Mouse (Mus musculus): ENCODE data around the gene Ptchd1.

Gene Ptchd1

GRCm38 (mm10) chrX:155623701-155624281, at the start of gene Ptchd1:
Gene Ptchd1 (minus strand): TSS chrX:155623814.
- in situ Hi-C loops (cut with MboI; ENCODE audit: unreplicated experiment in 2 of 2) = loop anchor here in 1 of 2 experiments (25.0 kb wide), 1 partner anchor 236 kb away; no protein-coding TSS in a partner anchor

GRCm38 (mm10) chrX:155657971-155658370, 34.4 kb upstream of the Ptchd1 start:
- in situ Hi-C loops (cut with MboI; ENCODE audit: unreplicated experiment in 2 of 2) = no loop called here

GRCm38 (mm10) chrX:155645975-155646374, 22.4 kb upstream of the Ptchd1 start:
- in situ Hi-C loops (cut with MboI; ENCODE audit: unreplicated experiment in 2 of 2) = loop anchor here (10.0 to 25.0 kb wide), 2 partner anchors 1666 to 1809 kb away; no protein-coding TSS in a partner anchor

GRCm38 (mm10) chrX:155643975-155644374, 20.4 kb upstream of the Ptchd1 start:
- in situ Hi-C loops (cut with MboI; ENCODE audit: unreplicated experiment in 2 of 2) = loop anchor here (10.0 to 25.0 kb wide), 2 partner anchors 1668 to 1811 kb away; no protein-coding TSS in a partner anchor

GRCm38 (mm10) chrX:155625671-155626196, 2.1 kb upstream of the Ptchd1 start:
- in situ Hi-C loops (cut with MboI; ENCODE audit: unreplicated experiment in 2 of 2) = loop anchor here in 1 of 2 experiments (25.0 kb wide), 1 partner anchor 1687 kb away; no protein-coding TSS in a partner anchor

GRCm38 (mm10) chrX:155624895-155625294, 1.3 kb upstream of the Ptchd1 start:
- in situ Hi-C loops (cut with MboI; ENCODE audit: unreplicated experiment in 2 of 2) = loop anchor here in 1 of 2 experiments (25.0 kb wide), 2 partner anchors 238 to 1687 kb away; no protein-coding TSS in a partner anchor

- in situ Hi-C loops (cut with MboI; ENCODE audit: unreplicated experiment in 2 of 2) = loop anchor here in 1 of 2 experiments (25.0 kb wide), 1 partner anchor 237 kb away; no protein-coding TSS in a partner anchor
These were observed 777 bp upstream of the Ptchd1 start, which contains the start of gene Gm15155 for GRCm38 (mm10) chrX:155624341-155624841. Gene Gm15155 (plus strand): TSS chrX:155624741.

- in situ Hi-C loops (cut with MboI; ENCODE audit: unreplicated experiment in 2 of 2) = loop anchor here in 1 of 2 experiments (25.0 kb wide), 1 partner anchor 236 kb away; no protein-coding TSS in a partner anchor
These were observed 534 bp downstream of the Ptchd1 start for GRCm38 (mm10) chrX:155622961-155623599.

GRCm38 (mm10) chrX:155622527-155622926, 1.1 kb downstream of the Ptchd1 start:
- in situ Hi-C loops (cut with MboI; ENCODE audit: unreplicated experiment in 2 of 2) = loop anchor here in 1 of 2 experiments (25.0 kb wide), 1 partner anchor 235 kb away; no protein-coding TSS in a partner anchor

- in situ Hi-C loops (cut with MboI; ENCODE audit: unreplicated experiment in 2 of 2) = loop anchor here in 1 of 2 experiments (25.0 kb wide), 1 partner anchor 214 kb away; no protein-coding TSS in a partner anchor
These were observed 22.4 kb downstream of the Ptchd1 start for GRCm38 (mm10) chrX:155601196-155601595.

- in situ Hi-C loops (cut with MboI; ENCODE audit: unreplicated experiment in 2 of 2) = no loop called here
These were observed 27.2 kb downstream of the Ptchd1 start for GRCm38 (mm10) chrX:155596390-155596789.

GRCm38 (mm10) chrX:155594685-155595084, 28.9 kb downstream of the Ptchd1 start:
- in situ Hi-C loops (cut with MboI; ENCODE audit: unreplicated experiment in 2 of 2) = no loop called here

GRCm38 (mm10) chrX:155592467-155592866, 31.1 kb downstream of the Ptchd1 start:
- in situ Hi-C loops (cut with MboI; ENCODE audit: unreplicated experiment in 2 of 2) = no loop called here

- in situ Hi-C loops (cut with MboI; ENCODE audit: unreplicated experiment in 2 of 2) = no loop called here
These were observed 32.1 kb downstream of the Ptchd1 start for GRCm38 (mm10) chrX:155591490-155591889.

GRCm38 (mm10) chrX:155584586-155584985, 39.0 kb downstream of the Ptchd1 start:
- in situ Hi-C loops (cut with MboI; ENCODE audit: unreplicated experiment in 2 of 2) = no loop called here

- in situ Hi-C loops (cut with MboI; ENCODE audit: unreplicated experiment in 2 of 2) = no loop called here
These were observed 43.8 kb downstream of the Ptchd1 start for GRCm38 (mm10) chrX:155579791-155580190.

GRCm38 (mm10) chrX:155572396-155572795, 51.2 kb downstream of the Ptchd1 start:
- in situ Hi-C loops (cut with MboI; ENCODE audit: unreplicated experiment in 2 of 2) = no loop called here

GRCm38 (mm10) chrX:155543780-155544179, 79.8 kb downstream of the Ptchd1 start:
- in situ Hi-C loops (cut with MboI; ENCODE audit: unreplicated experiment in 2 of 2) = no loop called here

Data from v-Abl transformed pro-B cells (cell line).